Mouse (Mus musculus): Measurements from ENCODE around the gene Vrk2. TPM values are rescaled to one million over a fixed set of nuclear protein-coding genes. Genes with fewer than 3 reads are reported as not detected.

Gene Vrk2
- total RNA-seq, 1 experiment, result 5.7 TPM

DNA sequence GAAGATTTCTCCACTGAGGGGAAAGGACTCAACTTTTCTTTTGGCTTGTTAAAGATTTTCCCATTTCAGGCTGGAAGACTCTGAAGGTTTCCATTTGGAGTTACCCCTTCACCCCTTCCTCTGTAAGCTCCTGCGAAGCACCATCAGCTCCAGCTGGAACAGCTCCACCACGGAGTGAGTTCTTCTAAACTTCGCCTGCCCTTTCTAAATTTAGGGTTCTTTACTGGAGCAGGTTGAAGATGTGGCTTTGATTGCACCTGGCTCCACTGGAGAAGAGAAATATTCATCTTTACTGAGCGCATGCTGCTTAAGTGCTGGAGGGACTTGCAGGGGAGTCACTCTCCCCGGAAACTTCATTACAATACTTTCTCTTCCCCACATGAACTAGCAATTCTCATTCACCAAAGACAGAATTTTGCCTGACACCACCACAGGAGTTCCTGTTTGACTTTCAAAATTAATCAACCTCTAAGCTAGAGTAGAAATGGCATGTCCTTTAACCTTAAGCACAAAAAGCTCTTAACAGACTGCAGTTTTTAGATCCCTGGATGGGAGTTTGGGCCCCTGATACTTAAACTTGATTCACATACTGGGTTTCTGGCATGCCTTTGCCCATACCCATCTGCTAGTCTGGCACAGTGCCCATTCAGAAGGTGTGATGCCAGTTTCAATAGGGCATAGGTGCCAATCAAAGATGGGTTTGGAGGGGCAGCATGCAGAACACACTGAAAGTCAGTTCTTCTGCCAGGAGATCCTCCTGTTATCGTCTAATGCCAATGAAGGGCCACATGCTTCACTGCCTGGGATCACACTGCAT lies 7.2 kb downstream of the Vrk2 start:
- TF ChIP-seq MAFK (IDR thresholded peaks at IDR 0.05; ENCODE audit: insufficient read depth, low read depth, low read length) (no peak), CHD2 (IDR thresholded peaks at IDR 0.05; ENCODE audit: low read depth, low read length) (no peak)
- no peaks in the 10 kb centered on the region for H3K9me3 ChIP-seq (ENCODE audit: control insufficient read depth, insufficient read depth, low read depth, low read length)
- in situ Hi-C loops (cut with MboI; ENCODE audit: low sequenced_read_pairs in 2 of 2, unreplicated experiment in 2 of 2), result no loop called here

DNA sequence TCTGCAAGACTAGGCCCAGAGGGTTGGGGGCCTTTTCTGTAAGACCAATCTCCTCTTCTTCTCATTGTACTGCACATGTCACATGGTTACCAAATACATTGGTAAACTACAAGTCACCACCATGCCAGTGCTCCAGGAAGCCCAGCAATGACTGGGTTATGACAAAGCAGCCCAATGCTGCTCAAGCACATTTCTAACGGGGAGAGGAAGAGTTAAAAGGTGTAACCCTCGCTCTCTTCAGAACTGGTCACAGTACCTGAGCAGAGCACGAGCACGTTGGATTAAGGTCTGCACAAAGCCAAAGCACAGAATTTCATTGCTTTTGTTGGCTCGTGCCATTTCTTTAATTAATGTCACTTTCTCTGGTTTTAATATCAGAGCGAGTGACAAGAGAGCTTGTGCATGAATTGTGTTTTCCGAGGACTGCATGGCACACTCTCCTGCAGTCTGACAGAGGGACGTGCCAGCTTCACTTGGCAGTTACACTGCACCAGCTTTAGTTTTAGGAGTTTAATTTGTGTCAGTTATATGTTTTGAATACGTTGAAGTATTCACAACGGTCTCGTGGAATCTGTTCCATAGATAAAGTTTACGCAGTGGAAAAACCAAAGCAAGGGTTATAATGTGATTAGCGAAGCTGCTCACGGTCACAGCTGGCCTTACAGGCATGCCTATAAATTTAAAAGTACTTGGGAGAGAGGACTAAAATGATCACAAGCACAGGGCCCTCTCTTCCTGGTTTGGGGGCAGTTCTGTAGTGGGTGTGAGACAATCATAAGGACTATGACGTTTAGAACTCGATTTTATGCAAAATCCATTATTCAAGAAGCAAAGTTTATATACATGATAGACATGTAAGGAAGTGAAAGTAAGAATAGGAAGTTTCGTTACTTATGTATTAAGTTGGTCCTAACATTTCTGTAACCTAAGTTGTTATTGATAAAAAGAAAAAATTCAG lies 8.1 kb downstream of the Vrk2 start:
- H3K9me3 ChIP-seq (ENCODE audit: control insufficient read depth, insufficient read depth, low read depth, low read length), result no peaks in the 10 kb centered on the region
- H3K36me3 ChIP-seq (ENCODE audit: control insufficient read depth, insufficient read depth, low read length, poor library complexity, severe bottlenecking), result no peaks in the 10 kb centered on the region
- no peak overlapping the region for H3K9ac ChIP-seq (ENCODE audit: insufficient read depth, low read depth, low read length, poor library complexity, severe bottlenecking)
- H3K4me3 ChIP-seq (ENCODE audit: insufficient read depth in 1 of 2, low read depth in 1 of 2, low read length in 2 of 2, poor library complexity in 1 of 2, severe bottlenecking in 1 of 2), result no peak overlapping the region
- in situ Hi-C loops (cut with MboI; ENCODE audit: low sequenced_read_pairs in 2 of 2, unreplicated experiment in 2 of 2), result no loop called here
- DNase-seq (ENCODE audit: low read depth, low spot score), result no peak
- H3K4me1 ChIP-seq (ENCODE audit: control insufficient read depth in 2 of 2, insufficient read depth in 2 of 2, low read length in 2 of 2, poor library complexity in 1 of 2), result no peaks in the 10 kb centered on the region
- TF ChIP-seq ZNF384 (IDR thresholded peaks at IDR 0.05; ENCODE audit: low read depth, low read length), result no peak
- TF ChIP-seq MAFK (IDR thresholded peaks at IDR 0.05; ENCODE audit: insufficient read depth, low read depth, low read length), result no peak
- no peak for TF ChIP-seq ZC3H11A (IDR thresholded peaks at IDR 0.05; ENCODE audit: borderline replicate concordance, low read depth, low read length)
- TF ChIP-seq CHD2 (IDR thresholded peaks at IDR 0.05; ENCODE audit: low read depth, low read length), result no peak
- no peak for TF ChIP-seq HCFC1 (IDR thresholded peaks at IDR 0.05; ENCODE audit: borderline replicate concordance, insufficient read depth, low read length)
- H3K27ac ChIP-seq (ENCODE audit: insufficient read depth, low read depth, low read length, poor library complexity, severe bottlenecking), result no peak overlapping the region

More for the DNA sequence above, 7.2 kb downstream of the Vrk2 start:
- H3K4me3 ChIP-seq (ENCODE audit: insufficient read depth in 1 of 2, low read depth in 1 of 2, low read length in 2 of 2, poor library complexity in 1 of 2, severe bottlenecking in 1 of 2), result no peak overlapping the region
- no peaks in the 10 kb centered on the region for H3K4me1 ChIP-seq (ENCODE audit: control insufficient read depth in 2 of 2, insufficient read depth in 2 of 2, low read length in 2 of 2, poor library complexity in 1 of 2)
- no peak overlapping the region for H3K9ac ChIP-seq (ENCODE audit: insufficient read depth, low read depth, low read length, poor library complexity, severe bottlenecking)
- no peak for DNase-seq (ENCODE audit: low read depth, low spot score)
- no peak overlapping the region for H3K27ac ChIP-seq (ENCODE audit: insufficient read depth, low read depth, low read length, poor library complexity, severe bottlenecking)
- H3K36me3 ChIP-seq (ENCODE audit: control insufficient read depth, insufficient read depth, low read length, poor library complexity, severe bottlenecking), result no peaks in the 10 kb centered on the region

DNA sequence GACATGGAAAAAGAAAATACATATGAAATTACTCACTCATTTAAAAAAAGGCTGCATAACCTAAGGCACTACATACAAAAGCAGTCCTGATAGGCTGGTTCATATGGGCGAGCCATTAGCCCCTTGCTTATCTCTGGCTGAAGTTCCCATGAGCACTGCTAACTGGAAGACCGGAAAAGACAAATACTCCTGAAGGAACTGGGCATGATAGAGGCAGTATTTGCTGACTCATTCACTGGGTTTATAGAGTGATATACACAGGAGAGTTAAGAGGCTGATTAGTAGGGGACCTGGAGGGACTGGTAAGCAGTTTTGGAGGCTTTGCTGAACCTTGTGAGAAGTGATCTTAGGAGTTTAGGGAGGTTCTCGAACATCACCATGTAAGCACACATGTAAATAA lies 42.2 kb downstream of the Vrk2 start:
- Histone ChIP-seq H3K36me3 (ENCODE audit: control insufficient read depth, insufficient read depth, low read length, poor library complexity, severe bottlenecking) (no peaks in the 10 kb centered on the region), H3K4me1 (ENCODE audit: control insufficient read depth in 2 of 2, insufficient read depth in 2 of 2, low read length in 2 of 2, poor library complexity in 1 of 2) (no peaks in the 10 kb centered on the region), H3K27ac (ENCODE audit: insufficient read depth, low read depth, low read length, poor library complexity, severe bottlenecking) (no peak overlapping the region), H3K9me3 (ENCODE audit: control insufficient read depth, insufficient read depth, low read depth, low read length) (no peaks in the 10 kb centered on the region), H3K4me3 (ENCODE audit: insufficient read depth in 1 of 2, low read depth in 1 of 2, low read length in 2 of 2, poor library complexity in 1 of 2, severe bottlenecking in 1 of 2) (no peak overlapping the region), H3K9ac (ENCODE audit: insufficient read depth, low read depth, low read length, poor library complexity, severe bottlenecking) (no peak overlapping the region)
- no peak for TF ChIP-seq ZC3H11A (IDR thresholded peaks at IDR 0.05; ENCODE audit: borderline replicate concordance, low read depth, low read length)
- TF ChIP-seq CHD2 (IDR thresholded peaks at IDR 0.05; ENCODE audit: low read depth, low read length), result no peak
- TF ChIP-seq ZNF384 (IDR thresholded peaks at IDR 0.05; ENCODE audit: low read depth, low read length), result no peak
- TF ChIP-seq HCFC1 (IDR thresholded peaks at IDR 0.05; ENCODE audit: borderline replicate concordance, insufficient read depth, low read length), result no peak
- TF ChIP-seq MAFK (IDR thresholded peaks at IDR 0.05; ENCODE audit: insufficient read depth, low read depth, low read length), result no peak
- no peak for DNase-seq (ENCODE audit: low read depth, low spot score)
- in situ Hi-C loops (cut with MboI; ENCODE audit: low sequenced_read_pairs in 2 of 2, unreplicated experiment in 2 of 2), result no loop called here

DNA sequence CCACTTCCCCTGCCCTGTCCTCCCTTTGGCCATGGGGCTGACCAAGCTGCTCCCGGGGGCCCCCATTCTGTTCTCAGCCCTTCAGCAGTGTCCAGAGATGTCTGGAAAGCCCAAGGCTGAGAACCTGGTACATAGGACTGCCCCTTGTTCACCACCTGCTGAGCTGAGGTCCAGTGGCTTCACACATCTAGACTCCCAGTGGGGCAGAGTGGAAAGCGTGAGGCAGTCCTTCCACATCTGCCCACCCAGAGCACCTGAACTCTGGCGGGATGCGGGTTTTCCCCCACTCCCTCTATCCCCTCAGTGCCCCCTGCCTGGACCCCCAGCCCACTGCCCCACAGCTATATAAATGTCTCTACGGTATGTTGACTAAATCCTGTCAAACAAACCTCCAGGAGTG lies 56.0 kb downstream of the Vrk2 start:
- DNase-seq (ENCODE audit: low read depth, low spot score), result no peak
- in situ Hi-C loops (cut with MboI; ENCODE audit: low sequenced_read_pairs in 2 of 2, unreplicated experiment in 2 of 2), result no loop called here
- TF ChIP-seq CHD2 (IDR thresholded peaks at IDR 0.05; ENCODE audit: low read depth, low read length), result no peak
- TF ChIP-seq ZNF384 (IDR thresholded peaks at IDR 0.05; ENCODE audit: low read depth, low read length), result no peak
- TF ChIP-seq MAFK (IDR thresholded peaks at IDR 0.05; ENCODE audit: insufficient read depth, low read depth, low read length), result no peak
- TF ChIP-seq ZC3H11A (IDR thresholded peaks at IDR 0.05; ENCODE audit: borderline replicate concordance, low read depth, low read length), result no peak

More for the DNA sequence above, 56.0 kb downstream of the Vrk2 start:
- Histone ChIP-seq H3K9ac (ENCODE audit: insufficient read depth, low read depth, low read length, poor library complexity, severe bottlenecking) (no peak overlapping the region), H3K36me3 (ENCODE audit: control insufficient read depth, insufficient read depth, low read length, poor library complexity, severe bottlenecking) (no peaks in the 10 kb centered on the region), H3K4me3 (ENCODE audit: insufficient read depth in 1 of 2, low read depth in 1 of 2, low read length in 2 of 2, poor library complexity in 1 of 2, severe bottlenecking in 1 of 2) (no peak overlapping the region), H3K27ac (ENCODE audit: insufficient read depth, low read depth, low read length, poor library complexity, severe bottlenecking) (no peak overlapping the region), H3K9me3 (ENCODE audit: control insufficient read depth, insufficient read depth, low read depth, low read length) (no peaks in the 10 kb centered on the region), H3K4me1 (ENCODE audit: control insufficient read depth in 2 of 2, insufficient read depth in 2 of 2, low read length in 2 of 2, poor library complexity in 1 of 2) (peaks cover 0 to 1% of the 10 kb centered on the region in 2 experiments; a peak in 1 of 4 replicates)
